Mouse (Mus musculus) ovary, postnatal 14 days (tissue): Measurements from ENCODE around the gene Ptpre.
"Not testable (repeated sequence)": the region's sequence is repeated elsewhere in the genome, so short reads cannot be mapped to it uniquely, and the experiment has no call there.

Source experiments
- DNase-seq: peaks from one replicate; pipeline ENCODE4 v3.0.0; 2022; ENCODE audit warnings: low spot score

Ptpre gene

DNA sequence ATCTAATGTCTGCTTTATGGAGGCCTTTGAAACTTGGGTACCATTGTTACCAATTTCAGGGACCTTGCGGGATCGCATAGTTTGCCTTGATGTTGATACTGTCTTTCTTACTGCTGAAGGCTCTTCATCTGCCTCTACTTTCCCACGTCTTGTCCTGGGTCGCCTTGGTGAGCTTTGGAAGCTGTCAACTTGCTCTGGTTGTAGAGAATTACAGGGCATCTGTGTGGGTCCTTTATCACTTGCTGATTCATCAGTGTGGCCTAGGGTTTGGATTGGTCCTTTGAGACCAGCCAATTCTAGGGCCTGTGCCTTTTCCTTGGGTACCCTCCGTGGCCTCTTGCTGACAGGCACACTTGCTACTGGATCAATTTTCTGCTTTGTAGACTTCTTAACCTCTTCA, 157.5 kb downstream of the Ptpre start:
- no peak for DNase-seq

DNA sequence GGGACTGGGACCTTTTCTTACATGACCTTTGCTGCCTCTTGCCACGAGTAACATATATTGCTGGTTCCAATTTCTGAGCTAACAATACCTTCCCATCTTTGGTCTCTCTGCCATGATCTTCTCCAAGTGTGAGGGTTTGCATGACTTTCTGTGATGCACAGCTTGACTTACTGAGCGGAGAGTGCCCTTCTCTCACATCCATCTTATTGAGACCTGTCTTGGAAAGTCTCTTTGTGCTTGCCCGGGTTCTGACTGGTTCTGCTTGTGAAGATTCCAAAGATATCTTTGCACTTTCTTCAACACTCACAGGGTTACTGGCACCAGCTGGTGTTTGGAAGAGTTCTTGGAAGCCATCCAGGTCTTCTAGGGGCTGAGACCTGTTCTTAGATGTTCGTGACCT, 158.8 kb downstream of the Ptpre start:
- DNase-seq = no peak

DNA sequence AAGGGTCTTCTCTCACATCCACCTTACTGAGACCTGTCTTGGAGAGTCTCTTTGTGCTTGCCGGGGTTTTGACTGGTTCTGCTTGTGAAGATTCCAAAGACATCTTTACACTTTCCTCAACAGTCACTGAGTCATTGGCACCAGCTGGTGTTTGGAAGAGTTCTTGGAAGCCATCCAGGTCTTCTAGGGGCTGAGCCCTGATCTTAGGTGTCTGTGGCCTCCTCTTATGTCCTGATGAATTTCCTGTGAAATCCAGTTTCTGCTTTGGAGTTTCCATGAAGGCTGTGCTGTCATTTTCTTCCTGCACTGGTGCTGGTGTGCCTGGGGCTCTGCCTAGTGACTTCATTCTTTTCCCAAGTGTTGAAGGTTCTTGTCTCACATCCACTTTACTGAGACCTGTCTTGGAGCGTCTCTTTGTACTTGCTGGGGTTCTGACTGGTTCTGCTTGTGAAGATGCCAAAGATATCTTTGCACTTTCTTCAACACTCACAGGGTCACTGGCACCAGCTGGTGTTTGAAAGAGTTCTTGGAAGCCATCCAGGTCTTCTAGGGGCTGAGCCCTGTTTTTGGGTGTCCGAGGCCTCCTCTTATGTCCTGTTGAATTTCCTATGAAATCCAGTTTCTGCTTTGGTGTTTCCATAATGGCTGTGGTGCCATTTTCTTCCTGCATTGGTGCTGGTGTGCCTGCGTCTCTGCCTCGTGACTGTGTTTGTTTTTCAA, 159.9 kb downstream of the Ptpre start:
- DNase-seq = not testable (repeated sequence)

DNA sequence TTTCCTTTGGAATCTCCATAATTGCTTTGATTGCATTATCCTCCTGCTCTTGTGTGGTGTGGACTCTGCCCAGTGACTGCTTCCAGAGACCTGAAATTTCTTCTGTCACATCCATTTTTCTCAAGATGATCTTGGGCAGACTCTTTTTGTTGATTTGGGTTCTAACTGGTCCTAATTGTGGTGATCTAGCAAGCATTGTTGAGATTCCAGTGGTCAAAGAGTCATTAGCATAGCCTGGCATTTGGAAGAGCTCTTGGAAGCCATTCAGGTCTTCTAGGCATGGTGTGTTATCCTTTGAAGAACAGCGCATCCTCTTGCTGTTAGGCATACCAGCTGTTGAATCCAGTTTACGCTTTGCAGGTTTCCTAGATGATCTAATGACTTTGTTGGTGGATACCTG, 161.1 kb downstream of the Ptpre start:
- no peak for DNase-seq

DNA sequence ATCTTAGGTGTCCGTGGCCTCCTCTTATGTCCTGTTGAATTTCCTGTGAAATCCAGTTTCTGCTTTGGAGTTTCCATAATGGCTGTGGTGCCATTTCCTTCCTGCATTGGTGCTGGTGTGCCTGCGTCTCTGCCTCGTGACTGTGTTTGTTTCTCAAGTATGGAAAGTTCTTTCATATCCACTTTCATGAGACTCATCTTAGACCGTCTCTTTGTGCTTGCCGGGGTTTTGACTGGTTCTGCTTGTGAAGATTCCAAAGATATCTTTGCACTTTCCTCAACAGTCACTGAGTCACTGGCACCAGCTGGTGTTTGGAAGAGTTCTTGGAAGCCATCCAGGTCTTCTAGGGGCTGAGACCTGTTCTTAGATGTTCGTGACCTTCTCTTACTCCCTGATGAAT, 162.1 kb downstream of the Ptpre start:
- not testable (repeated sequence) for DNase-seq

DNA sequence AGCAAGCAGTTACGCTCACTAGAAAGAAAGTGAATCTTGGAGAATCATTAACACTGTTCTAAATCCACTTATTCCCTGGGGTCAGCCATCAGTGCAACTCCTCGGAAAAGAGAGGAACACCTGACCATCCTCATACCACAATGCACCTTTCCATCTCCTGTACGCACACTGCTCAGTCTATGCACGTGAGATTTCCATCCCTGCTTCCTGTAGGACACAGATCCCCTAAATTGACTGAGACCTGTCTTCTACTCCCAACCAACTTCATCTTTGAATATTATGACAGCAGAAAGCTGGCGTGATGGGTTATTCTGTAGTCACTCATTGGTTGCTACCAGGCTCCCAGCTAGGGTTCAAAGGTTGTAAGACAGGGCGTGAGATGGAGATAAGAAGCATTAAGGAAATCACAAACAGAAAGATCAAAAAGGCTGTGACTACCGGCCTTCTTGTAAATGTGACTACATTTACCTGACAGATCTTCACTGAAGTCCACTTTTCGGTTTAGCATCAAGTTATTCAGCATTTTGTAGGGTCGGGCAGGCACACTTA, 166.4 kb downstream of the Ptpre start:
- DNase-seq = no peak

DNA sequence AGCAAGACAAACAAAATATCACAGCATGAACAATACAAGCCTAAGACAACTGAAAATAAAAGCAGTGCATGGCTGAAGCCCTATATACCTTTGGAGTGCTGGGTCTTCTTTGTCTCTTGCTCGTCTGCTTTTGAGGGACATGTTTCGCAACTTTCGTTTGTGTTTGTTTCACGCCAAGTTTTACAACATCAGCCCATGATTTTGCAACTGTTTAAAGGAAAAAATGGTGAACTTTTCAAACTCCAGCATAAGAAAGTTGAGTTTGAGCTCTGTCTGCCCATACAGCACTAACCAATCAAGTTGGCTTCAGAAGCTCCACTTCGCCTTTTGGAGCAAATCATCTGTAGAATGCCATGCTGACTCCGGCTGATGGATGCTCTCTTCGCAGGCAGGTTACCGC, 167.0 kb downstream of the Ptpre start:
- DNase-seq = no peak

DNA sequence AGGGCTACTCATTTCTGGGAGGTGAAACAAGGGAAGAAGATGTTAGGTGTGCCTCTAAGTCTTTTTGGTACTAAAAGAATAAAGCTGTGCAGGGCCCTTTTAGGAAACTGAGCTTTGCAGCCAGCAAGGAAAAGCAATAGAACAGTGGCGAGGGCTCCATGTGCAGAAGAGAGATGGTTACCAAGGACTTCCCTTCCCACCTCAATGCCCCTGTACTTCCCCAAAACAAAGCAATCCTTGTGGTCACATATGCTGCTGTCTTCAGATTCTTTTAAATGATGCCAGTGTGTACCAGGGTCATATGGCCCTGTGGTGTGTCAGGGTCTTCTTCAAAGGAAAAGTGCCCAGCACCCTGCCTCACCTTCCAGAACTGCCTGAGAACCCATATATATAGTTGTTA, 167.8 kb downstream of the Ptpre start:
- DNase-seq = no peak

DNA sequence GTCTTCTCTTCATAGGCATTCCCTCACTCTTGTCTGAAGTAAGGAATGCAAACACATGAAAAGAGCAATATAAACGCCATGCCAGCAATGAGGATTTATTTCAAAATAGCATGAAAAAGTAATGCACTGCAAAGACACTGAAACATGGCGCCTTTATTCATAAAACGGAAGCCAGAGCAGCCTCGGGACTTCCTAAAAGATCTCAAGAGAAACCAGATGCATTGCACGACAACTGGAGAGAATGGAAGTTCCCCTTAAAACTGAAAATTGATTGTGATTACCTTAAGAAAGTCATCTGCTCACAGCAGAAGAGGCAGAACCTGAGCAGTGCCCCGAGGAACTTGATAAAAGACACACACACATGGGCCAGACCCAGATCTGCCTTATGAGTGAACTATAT, 168.5 kb downstream of the Ptpre start:
- no peak for DNase-seq

DNA sequence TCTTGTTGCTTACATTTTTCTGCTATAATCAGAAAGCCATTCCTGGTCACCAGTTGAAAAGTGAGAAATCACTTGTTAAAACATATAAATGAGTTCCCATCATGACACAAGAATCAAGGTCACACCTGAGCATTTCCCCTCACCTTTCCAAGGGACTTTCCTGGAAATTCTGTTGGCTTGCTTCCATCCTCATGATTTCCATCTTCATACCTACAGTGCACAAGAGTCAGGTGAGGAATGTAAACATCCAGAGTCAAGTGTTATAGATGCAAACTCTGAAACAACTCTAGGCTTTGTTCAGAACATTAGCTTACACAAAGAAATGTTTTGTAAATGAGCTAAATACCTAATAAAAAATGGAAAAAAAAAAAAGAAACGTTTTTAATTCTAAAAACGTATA, 173.4 kb downstream of the Ptpre start:
- no peak for DNase-seq

DNA sequence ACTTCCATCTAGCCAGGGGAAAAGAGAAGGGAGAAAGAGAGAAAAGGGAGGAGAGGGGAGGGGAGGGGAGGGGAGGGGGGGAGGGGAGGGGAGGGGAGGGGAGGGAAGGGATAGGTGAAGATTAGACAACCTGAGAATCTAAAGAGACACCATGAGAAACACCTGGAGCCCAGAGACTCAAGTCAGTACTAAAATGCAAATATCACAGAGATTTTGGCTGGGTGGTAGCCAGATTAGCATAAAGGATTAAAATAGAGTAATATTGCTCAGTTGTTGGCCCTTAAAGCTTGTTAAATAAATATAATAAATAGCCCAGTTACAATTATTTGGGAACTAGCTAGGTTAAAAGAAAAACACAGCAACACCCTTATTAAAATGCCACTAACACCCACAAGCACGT, 175.3 kb downstream of the Ptpre start:
- DNase-seq = no peak

DNA sequence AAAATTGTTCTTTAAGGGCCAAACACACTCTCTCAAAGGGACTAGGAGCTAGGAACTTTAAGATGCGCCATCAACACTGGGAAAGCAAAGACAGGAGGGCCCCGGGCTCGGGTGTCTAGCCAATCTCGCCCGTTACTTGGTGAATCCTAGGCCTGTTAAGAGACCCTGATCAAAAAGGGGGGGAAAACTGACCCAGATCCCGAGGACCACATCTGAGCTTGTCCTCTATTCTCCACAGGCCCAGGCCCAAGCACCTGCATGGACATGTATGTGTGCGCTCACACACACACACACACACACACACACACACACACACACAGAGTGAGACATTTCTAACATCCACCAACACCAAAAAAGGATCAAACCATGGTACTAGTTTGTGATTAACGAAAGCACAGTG, 176.0 kb downstream of the Ptpre start:
- DNase-seq = no peak

DNA sequence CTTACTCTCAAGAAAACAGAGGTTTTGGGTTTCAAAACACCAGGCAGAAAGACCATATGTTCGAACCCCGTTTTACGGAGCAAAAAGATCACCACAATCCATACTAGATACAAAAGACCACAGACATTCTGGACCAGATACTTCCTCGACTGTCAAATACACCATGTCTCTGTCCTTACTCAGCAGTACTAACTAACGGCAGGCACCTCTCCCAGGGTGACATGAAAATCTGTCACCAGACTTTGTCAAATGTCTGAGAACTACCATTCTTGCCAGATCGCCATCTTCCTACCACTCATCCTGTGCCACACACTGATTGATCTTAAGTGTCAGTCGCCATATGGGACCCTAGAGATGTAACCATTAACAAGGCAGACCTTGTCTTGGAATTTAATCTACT, 177.9 kb downstream of the Ptpre start:
- no peak for DNase-seq

DNA sequence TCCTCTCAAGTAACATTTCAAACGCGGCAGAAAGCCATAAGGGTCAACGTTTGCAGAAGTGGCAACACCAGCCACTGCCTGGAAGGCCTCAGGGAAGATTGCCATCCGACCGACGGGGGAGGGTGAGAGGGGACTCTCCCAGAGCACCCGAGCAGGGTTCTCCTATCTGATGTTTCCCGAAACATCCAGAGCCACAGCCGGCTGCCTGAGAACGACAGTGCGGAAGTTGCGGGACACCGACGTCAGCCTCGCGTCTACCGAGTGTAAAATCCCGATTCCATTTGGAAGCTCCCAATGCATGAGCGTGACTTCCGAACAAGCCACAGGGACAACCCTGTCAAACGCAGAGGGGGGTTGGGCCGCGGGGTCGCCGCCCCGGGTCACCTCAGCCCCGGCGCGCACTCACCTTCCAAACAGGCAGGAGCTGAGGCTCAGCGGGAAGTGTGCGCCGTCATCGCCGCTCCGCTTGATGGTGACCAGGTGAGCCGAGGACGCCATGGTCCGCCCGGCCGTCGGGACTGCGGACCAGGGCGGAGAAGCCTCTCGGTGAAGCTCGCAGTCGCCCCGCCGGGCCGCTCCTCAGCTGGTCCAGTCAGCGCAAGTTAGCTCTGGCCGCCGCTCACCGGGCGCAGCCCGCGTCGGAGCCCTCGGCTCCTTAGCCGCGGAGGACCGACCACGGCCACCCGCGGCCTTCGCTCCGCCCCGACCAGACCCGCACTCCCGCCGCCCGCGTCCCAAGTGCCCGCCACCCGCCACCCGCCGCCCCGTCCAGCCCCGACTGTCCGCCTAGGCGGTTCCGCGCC, 178.6 kb downstream of the Ptpre start, which contains the start of gene Mki67:
TSS of gene Mki67 (minus strand) at position 720 of the 803 bp plus-strand sequence.
- DNase-seq = peak; percentile 12

DNA sequence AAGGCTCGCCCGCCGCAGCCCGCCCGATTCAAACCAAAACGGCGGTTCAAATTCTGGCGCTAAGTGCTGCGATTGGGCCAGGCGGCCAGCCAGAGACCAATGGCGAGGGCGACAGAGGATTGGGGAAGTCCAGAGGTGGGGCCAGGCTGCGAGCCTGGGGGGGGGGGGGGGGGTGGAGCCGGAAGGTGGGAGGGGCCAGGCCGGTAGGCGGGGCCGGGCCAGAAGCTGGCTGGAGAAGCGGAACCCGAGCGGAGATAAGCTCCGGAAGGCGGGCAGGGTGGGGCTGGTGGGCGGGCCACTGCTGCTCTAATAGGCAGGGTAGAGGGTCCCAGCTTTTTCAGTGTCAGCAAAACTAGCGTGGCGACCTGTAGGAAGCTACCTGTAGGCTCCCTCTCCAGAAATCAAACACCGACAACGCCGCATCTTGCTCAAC, 179.2 kb downstream of the Ptpre start:
- peak; percentile 81 for DNase-seq

DNA sequence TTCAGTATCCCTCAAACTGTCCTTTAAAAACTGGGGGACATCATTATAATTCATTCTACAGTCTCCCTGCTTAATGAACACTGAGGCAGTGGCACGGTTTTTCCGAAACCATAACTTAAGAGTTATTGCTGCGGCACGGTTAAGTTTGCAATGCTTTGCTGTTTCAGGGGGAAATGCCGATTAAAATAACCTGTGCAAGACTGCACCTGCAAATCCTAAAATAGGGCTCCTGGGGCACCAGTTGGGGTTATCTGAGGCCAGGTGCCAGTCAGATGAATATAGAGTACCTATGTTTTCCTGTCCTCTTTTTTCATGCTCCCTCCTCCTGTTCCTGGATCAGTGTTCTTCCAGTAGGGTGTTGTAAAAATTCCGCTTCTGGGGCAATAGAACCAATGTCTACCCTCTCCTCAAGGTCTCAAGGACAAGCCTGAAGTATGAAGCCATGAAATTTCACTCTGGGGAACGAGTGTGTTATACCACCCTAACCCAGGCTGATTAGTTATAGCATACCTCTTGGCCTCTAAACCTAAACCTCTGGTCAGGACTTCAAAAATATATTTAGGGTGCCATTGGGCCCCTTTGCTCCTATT, 179.8 kb downstream of the Ptpre start:
- DNase-seq = no peak

DNA sequence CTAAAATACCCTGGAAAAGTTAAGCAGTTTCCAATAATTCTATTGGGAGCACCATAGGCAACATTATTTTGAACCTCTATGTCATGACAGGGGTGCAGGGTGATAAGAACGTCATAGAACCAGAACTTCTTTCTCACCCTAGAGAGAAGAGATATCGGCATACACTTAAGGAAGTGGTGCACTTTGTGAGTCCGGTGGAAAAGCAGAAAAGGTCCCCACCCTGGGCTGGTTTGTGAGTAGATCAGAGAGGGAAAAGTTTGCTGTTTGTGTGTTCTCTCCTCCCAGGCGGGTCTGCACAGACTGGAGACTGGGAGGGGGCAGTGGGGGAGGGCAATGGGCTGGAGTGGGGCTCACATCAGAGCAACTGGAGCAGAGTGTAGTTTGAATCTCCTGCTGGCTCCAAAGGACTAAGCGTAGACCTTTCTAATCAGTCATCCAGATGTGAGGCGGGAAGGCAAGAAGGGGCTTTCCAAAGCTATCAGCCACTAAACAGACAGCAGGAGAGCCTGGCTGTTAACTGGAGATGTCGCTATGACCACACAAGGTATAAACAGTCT, 184.2 kb downstream of the Ptpre start:
- DNase-seq = no peak

DNA sequence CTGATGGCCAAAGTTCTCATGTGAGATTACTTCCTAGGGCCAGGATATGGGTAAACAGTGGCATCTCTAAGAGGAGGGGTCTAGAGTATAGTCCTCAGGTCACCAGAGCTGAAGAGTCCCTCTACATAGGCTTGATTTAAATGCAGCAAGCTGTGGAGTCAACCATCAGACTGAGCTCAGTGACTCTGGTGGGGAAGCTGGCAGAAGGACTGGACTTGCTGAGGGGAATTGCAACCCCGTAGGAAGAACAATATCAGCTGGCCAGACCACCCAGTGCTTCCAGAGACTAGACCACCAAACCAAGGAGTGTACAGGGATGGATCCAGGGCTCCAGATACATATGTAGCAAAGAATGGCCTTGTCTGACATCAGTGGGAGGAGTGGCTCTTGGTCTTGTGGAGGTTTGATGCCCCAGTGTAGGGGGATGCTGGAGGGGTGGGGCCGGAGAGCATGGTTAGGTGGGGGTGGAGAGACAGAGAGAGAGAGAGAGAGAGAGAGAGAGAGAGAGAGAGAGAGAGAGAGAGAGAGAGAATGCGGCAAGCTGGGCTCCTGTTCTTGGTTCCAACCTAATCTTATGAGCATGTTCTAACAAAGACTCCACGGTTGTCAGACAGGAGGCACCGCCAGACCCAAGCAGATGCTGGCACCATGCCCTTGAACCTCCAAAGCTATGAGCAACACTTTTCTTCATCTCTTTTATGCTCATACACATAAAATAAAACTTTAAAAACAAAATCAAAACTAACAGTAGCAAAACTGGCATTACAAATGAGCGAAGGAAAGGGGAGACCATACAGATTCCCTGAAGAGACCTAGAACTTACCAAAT, 184.9 kb downstream of the Ptpre start:
- DNase-seq = no peak

DNA sequence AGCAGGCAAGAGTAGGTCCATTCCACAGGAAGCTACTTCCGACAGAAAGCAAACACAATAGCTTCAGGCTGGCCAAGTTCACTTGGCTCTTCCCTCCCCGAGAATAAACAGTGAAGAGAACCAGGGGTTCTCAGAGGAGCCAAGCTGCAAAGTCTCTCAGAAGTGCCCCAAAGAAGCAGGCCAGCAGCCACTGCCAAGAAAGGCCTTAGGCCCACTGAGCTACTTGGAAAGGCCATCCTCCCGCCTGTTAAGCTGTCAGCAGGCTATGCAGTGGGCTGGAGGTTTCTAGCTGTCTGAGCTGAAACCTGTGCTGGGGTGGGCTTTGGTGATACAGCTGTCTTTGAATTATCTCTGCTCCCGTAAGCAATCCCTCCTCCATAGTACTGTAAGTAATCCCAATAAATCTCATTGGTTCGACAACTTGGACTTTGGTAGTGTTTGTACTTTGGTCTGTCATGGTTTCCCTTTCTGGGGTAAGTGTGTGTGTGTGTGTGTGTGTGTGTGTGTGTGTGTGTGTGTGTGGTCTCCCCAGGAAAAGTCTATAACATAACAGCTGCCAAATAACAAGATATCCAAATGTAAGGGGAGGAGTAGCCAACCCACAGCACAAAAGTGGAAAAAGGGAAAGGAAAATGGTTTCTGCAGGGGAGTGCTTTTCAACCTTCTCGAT, 186.5 kb downstream of the Ptpre start:
- no peak for DNase-seq

DNA sequence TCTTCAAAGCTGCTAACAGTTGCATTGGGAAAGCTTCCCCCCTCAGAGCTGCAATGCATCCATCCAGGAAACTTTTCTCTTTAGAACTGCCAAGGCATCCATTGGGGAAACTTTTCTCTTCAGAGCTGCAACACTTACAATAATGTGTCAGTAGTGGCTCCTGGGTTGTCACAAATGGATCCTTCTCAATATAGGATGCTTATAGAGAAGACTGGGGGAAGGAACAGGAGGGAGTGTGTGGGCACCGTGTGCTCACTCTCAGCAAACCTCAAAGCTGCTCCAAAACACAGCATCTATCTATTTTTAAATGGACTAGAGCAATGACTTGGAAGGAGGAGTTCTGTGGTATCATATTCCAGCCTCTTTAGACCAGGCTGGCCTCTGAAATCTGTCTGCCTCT, 189.4 kb downstream of the Ptpre start:
- no peak for DNase-seq

DNA sequence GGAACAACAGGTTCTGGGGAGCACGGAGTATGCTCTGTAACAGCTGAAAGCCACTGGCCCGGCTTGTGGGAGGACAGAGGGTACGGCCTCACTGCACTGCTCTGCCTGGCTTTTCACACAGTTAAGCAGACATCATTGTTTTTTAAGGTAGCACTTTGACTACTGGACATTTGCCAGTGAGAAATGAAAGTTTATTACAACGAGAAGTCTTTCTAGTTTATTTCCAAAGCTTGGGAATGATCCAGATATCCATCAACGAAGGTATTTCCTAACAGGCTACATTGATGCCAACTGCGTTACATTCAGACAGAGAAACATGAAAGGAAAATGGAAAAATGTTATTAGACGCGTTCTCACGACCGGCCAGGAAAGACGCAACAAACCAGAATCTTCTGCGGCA, 190.8 kb downstream of the Ptpre start:
- no peak for DNase-seq
